Mouse (Mus musculus): Measurements from ENCODE around the gene Nol9. TPM values are rescaled to one million over a fixed set of nuclear protein-coding genes. Genes with fewer than 3 reads are reported as not detected.
"Not testable (repeated sequence)": the region's sequence is repeated elsewhere in the genome, so short reads cannot be mapped to it uniquely, and the experiment has no call there.

Nol9 gene
- total RNA-seq, 2 experiments from 2014 or later: 8.5 to 10.0 TPM

- intact Hi-C loops (cut with DNase I): loop anchor here (2.0 kb wide), 1 partner anchor 27 kb away; no protein-coding TSS in a partner anchor
- DNase-seq: peak; percentile 66 to 71
These were observed 29.8 kb upstream of the Nol9 start for GRCm38 (mm10) chr4:152009076-152010051.

DNA sequence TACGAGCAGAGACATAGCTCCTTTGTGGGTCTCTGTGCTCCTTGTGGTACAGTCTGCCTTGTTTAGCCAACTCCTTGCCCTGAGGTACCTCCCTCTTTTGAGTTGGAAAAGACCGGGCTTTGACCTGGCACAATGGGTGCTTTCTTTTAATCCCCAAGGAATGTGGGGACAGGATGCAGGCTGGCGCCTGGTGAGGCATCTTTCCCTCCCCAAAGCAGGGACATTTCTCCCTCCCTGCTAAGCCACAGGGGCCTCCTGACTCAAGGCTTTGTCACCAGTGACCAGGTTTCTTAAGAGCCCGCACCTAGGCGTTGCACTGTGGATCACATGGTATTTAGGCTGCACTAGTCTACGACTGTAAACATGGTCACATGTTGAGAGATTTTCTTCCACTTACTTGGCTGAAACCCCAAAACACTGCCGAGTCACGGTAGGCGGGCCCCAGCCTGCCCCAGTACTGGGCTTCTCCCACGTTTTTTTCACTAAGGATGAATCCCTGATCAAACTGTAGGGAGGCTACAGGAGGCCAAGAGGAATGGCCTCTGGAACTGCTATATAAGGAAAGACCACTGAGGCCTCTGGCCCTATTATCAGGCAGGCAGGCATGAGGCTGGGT, 28.9 kb upstream of the Nol9 start:
- peak; percentile 40 to 44 for DNase-seq
- intact Hi-C loops (cut with DNase I): no loop called here

GRCm38 (mm10) chr4:152010707-152011134, 28.4 kb upstream of the Nol9 start:
- DNase-seq: no peak
- intact Hi-C loops (cut with DNase I): no loop called here

DNA sequence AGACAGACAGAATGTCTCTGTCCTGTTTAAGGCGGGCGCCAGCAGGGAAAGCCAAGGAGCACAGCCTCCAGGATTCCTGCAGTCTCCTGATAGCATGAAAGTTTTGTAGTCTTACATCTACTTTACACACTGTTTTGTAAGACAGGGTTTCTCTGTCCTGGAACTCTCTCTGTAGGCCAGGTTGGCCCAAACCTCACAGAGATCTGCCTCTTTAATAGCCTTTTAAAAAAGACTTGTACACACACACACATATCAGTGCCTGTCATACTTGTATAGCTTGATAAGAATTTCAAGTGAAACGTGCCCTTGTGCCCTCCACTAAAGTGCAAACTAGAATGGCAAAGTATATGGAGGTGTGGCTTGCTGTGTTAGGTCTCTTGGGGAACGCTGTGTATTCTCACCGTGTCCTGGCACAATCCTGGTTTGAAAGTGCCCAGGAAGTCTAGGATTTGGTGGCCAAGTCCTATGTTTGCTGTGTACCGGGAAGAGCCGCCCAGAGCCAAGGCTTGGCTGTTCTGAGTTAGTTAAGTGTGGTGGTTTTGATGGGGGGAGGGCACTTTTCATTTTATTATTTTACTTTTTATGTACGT, 27.9 kb upstream of the Nol9 start:
- intact Hi-C loops (cut with DNase I): no loop called here
- DNase-seq: no peak

DNA sequence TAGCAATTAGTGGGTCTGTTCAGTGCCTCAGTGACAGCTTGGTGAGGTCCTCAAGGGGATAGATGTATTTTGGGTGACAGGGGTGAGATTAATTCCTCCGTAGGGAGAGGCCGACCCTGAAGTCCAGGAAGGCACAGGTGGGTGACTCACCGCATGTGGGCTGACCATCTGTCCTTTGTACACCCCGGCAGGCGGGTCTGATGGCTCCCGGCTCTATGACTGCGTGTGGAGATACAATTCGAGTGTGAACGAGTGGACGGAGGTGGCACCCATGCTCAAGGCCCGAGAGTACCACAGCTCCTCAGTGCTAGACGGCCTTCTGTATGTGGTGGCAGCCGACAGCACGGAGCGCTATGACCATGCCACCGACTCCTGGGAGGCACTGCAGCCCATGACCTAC, 27.0 kb upstream of the Nol9 start:
- intact Hi-C loops (cut with DNase I): no loop called here
- no peak for DNase-seq

- intact Hi-C loops (cut with DNase I): no loop called here
- peak in 1 of 2 experiments; percentile 32 for DNase-seq
These were observed 25.9 kb upstream of the Nol9 start for GRCm38 (mm10) chr4:152013036-152013813.

DNA sequence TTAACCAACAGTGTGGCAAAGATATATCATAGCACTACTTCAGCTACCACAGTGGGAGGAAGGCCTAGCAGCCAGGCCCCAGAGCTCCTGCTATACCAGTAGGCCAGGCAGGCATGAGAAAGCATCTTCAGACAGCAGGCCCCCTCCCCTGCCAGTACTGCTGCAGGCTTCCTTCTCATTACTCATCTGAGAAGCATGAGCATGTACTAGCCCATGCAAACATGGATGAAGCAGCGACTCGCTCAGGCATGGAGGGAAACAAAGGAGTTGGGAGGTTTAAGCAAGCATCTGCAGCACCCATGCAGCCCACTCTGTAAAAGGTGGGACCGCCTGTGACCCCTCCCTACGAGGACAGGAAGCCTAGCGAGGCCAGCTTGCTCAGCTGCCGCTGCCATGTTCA, 20.0 kb upstream of the Nol9 start:
- no peak for DNase-seq
- intact Hi-C loops (cut with DNase I): no loop called here

DNA sequence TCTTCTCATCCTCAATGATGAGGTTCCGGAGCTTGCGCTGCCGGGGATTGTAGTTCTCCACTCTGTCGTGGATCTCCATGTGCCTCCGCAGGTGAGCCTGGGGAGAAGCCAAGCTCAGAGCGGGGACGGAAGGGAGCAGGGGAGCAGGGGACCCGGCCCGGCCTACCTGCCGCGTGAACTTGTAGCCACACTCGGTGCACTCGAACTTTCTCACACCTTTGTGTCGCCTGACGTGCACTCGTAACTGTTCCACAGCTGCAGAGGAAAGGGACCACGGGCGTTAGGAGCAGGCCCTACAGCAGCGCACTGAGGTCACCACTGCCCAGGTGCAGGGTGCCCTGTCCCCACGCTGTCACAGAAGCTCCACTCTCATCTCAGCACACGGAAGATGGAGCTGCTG, 19.1 kb upstream of the Nol9 start:
- DNase-seq: no peak
- intact Hi-C loops (cut with DNase I): no loop called here

- intact Hi-C loops (cut with DNase I): no loop called here
- no peak for DNase-seq
These were observed 17.5 kb upstream of the Nol9 start for GRCm38 (mm10) chr4:152021568-152022097.

GRCm38 (mm10) chr4:152022506-152022905, 16.6 kb upstream of the Nol9 start:
- DNase-seq: no peak
- intact Hi-C loops (cut with DNase I): no loop called here

GRCm38 (mm10) chr4:152024525-152024924, 14.6 kb upstream of the Nol9 start:
- no peak for DNase-seq
- intact Hi-C loops (cut with DNase I): no loop called here

DNA sequence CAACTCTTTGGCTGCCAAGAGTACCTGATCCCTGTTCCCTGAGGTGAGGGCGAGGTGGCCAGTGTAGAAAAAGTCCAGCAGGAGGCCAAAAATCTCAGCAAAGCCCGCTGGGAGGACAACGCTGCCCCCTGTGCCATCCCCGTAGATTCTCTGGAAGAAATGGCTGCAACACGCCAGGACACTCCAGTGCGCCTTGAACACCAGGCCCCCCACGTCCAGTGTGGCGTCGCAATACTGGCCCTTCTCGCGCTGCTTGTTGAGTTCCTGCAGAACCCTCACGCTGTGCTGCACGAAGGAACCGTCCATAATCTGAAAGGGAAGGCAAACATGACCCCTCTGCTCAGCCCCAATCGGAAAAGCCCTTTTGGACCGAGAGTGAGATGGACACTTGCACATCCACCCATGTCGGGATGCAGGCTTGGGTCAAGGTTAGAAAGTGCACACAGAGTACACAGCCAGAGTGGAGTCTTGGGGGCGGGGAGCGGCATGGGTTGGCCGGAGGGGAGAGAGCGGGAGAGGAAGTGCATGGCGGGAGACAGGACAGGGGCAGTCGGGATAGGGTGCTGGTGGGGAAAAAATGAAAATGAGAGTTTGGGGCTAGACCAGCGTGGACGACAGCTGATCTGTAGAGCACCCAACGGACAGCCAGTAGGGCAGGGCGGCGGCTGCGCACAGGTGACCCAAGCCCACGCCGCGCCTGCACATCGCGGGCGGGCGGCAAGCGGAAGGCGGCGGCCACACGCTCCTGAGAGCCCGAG, 12.2 kb upstream of the Nol9 start:
- intact Hi-C loops (cut with DNase I): no loop called here
- no peak for DNase-seq

DNA sequence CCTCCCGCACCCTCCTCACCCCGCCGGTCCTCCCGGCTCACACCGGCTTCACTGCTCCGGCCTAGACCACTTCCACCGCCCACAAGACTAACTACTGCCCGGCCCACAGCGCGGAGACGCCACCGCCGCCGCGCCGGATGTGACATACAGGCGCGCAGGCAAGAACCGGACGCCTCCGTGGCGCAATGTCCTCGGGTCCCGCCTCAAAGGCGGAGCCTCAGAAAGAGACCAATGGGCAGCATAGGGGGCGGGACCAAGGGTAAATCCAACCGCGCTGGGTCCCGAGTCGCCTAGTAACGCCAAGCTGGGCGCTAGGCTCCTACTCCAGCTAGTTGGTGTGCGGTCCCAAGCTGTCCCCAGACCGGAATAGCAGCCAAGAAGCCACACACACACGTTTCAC, 11.6 kb upstream of the Nol9 start, which contains the start of gene Zbtb48:
TSS of gene Zbtb48 (minus strand) at position 148 of the 400 bp plus-strand sequence.
- peak; percentile 94 to 95 for DNase-seq

GRCm38 (mm10) chr4:152028456-152028855, 10.7 kb upstream of the Nol9 start:
- intact Hi-C loops (cut with DNase I): no loop called here
- DNase-seq: no peak

More for the DNA sequence above, 11.6 kb upstream of the Nol9 start, which contains the start of gene Zbtb48:
- intact Hi-C loops (cut with DNase I): no loop called here

DNA sequence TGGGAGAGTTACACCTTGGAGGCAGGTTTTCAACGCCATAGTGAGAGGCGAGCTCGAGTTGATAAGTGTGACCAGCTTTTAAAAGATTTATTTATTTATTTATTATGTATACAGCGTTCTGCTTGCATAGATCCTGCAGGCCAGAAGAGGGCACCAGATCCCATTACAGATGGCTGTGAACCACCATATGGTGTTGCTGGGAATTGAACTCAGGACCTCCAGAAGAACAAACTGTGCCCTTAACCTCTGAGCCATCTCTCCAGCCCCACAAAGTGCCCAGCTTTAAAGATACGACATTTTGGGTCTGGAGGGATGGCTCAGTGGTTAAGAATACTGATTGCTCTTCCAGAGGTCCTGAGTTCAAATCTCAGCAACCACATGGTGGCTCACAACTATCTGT, 10.0 kb upstream of the Nol9 start:
- intact Hi-C loops (cut with DNase I): no loop called here
- no peak for DNase-seq

DNA sequence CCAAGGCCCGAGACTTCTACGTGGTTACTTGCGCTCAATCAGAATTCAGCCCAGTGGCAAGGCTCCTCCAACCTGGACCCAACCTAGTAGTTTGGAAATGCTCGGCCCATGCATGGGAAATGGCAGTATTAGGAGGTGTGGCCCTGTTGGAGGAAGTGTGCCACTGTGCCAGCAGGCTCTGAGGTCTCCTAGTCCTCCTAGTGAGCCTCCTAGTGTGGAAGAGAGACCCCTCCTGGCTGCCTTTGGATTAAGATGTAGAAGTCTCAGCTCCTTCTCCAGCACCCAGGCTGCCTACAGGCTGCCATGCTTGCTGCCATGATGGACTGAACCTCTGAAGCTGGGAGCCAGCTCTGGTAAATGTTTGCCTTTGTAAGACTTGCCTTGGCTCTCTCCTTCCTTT, 9.1 kb upstream of the Nol9 start:
- DNase-seq: no peak
- intact Hi-C loops (cut with DNase I): no loop called here

- no peak for DNase-seq
- intact Hi-C loops (cut with DNase I): no loop called here
These were observed 6.2 kb upstream of the Nol9 start for GRCm38 (mm10) chr4:152032922-152033321.

DNA sequence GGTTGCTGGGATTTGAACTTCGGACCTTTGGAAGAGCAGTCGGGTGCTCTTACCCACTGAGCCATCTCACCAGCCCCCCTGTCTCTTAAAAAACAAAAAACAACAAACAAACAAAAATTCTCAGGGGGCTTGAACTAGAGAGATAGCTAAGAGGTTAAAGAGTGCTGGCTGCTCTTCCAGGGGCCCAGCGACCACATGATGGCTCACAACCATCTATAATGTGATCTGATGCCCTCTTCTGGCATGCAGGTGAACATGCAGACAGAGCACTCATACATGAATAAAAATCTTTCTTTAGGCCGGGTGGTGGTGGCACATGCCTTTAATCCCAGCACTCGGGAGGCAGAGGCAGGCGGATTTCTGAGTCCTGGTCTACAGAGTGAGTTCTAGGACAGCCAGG, 2.7 kb upstream of the Nol9 start:
- intact Hi-C loops (cut with DNase I); DNase-seq: not testable (repeated sequence)

- intact Hi-C loops (cut with DNase I): loop anchor here (2.0 kb wide), 2 partner anchors 58 kb away; no protein-coding TSS in a partner anchor
- no peak for DNase-seq
These were observed 716 bp upstream of the Nol9 start, which contains the start of gene Tas1r1 for GRCm38 (mm10) chr4:152038225-152038984. Tas1r1 (minus strand) TSS chr4:152038568.
